Mouse (Mus musculus): ENCODE data around the gene Agk. TPM values are rescaled to one million over a fixed set of nuclear protein-coding genes. Genes with fewer than 3 reads are reported as not detected.
A peak's percentile ranks its signal among the peaks of the same experiment; 100 is the strongest.

Agk gene
- polyA plus RNA-seq (2021): 12.6 TPM

DNA sequence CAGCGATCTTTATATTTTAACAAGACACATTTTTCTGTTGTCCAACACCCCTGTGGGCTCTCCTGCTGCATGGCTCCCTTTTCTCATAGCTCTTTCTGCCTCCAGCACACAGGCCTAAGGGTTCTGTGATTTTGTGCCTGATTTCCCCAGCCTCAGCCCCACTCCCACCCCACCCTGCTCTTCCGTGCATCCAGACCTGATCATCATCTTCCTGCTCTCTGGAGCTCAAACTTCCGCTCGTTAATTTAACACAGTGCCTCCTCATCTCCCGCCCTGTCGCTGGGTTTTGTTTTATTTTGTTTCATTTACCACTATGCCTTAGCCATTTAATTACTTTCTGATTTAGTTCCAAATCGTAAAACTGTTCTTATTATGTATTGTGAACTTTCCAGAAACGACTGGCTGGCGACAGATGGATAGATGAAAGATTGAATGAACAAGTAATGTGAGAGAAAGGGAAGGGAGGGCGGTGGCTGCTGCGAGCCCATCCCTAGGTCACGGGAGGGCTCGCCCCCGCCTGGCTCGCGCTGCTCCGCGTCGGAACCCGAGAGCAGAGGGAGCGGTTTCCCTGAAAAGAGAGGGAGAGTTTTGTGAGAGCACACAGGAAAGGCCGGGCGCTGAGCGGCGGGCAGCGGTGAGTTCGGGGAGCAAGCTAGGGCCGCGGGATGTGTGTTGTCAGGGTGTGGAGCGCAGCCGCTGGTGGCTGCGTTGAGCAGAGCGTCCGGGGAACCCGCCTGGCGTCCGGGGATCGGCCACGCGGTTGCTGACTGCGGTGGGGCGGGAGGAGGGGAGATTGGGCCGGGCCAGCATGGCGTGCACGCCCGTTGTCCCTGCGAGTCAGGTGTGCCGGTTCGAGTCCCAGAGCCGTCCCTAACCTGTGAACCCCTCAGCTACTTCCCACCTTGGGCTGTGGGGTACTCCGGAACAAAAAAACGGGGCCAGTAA lies at the start of gene Agk:
Gene Agk (plus strand): TSS at position 276 of the 945 bp plus-strand sequence.
- in situ Hi-C loops (cut with MboI; ENCODE audit: low pct_unique_long_range_greater_than_20kb): loop anchor here (10.0 kb wide), 1 partner anchor 140 kb away; no protein-coding TSS in a partner anchor

DNA sequence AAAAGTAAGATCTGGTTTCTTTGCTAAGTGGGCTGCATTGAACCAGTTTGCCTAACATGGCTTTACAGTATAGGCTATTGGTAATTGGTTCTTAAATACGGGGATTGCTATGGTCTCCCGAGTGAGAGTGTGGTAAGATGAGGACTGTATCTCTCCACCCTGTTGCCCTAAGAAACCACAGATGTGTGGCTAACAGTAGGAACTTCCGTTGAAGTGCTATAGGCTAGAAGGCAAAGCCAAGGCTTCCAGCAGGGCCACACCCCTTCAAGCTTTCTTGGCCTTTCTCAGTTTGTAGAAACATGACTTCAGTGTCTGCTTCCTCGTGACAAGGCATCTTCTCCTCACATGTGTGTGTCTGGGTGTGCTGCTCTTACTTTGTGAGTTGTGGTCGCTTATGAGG lies 24.3 kb upstream of the Agk start:
- POLR2A ChIA-PET: no interaction called here
- peaks cover 18% of the 10 kb centered on the region for H3K27me3 ChIP-seq
- DNase-seq (ENCODE audit: low read depth, low spot score) (no peak), ATAC-seq (no peak)
- CTCF ChIA-PET: no interaction called here
- in situ Hi-C loops (cut with MboI; ENCODE audit: low pct_unique_long_range_greater_than_20kb): no loop called here
- TF ChIP-seq CTCF (IDR thresholded peaks at IDR 0.05): no peak

More for the DNA sequence above, at the start of gene Agk:
- ChIA-PET CTCF (interaction anchor here (1.3 kb wide), 1 partner anchor 22 kb away, joined by 4 read pairs; no protein-coding TSS in a partner anchor), POLR2A (no interaction called here)
- ATAC-seq (peak; percentile 99), DNase-seq (ENCODE audit: low read depth, low spot score) (peak; percentile 22)
- no peak for TF ChIP-seq CTCF (IDR thresholded peaks at IDR 0.05)
- peaks cover 6% of the 10 kb centered on the region for H3K27me3 ChIP-seq

DNA sequence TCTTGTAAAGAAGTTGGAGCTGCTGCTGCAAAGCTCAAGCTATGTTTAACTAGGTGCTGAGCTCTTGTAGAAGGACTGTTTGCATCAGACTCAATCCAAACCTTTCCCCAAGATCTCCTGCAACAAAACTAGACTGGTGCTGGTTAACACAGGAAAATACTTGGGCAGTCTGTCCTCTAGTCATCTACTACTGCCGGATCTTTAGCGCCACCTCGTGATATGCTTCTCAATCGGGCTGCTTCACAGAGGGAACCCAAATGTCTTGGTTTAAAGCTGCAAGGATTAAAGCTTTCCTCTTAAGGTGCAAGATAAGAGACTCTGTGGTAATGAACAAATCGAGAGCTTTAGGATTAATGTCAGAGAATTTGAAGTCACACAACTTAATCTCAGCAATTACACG lies 21.6 kb upstream of the Agk start:
- ATAC-seq (peak; percentile 83), DNase-seq (ENCODE audit: low read depth, low spot score) (peak; percentile 6)
- peak; percentile 81 for TF ChIP-seq CTCF (IDR thresholded peaks at IDR 0.05)
- in situ Hi-C loops (cut with MboI; ENCODE audit: low pct_unique_long_range_greater_than_20kb): no loop called here
- ChIA-PET CTCF (interaction anchor here (0.7 to 2.6 kb wide), 11 partner anchors 8 to 120 kb away, joined by 3 to 21 read pairs (median 3); no protein-coding TSS in a partner anchor), POLR2A (no interaction called here)
- H3K27me3 ChIP-seq: peaks cover 19% of the 10 kb centered on the region

DNA sequence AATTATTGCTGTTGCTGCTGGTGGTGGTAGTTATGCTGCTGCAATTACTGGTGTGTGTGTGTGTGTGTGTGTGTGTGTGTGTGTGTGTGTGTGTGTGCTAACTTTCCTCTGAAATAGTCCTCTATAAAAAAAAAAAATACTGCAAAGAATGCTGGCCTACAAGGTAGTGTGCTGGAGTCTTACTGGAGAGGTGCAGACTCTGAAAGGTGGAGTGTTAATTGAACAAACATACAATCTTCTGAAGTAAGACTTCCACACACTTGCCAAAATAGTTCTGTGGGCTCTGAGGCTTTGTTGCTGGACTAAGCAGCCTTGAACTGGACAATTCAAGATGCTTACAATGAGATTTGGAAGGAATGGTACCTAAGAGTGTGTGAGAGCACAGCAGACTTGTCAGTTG lies 20.0 kb upstream of the Agk start:
- no peak for TF ChIP-seq CTCF (IDR thresholded peaks at IDR 0.05)
- CTCF ChIA-PET: interaction anchor here (2.6 kb wide), 1 partner anchor 69 kb away, joined by 21 read pairs; no protein-coding TSS in a partner anchor
- in situ Hi-C loops (cut with MboI; ENCODE audit: low pct_unique_long_range_greater_than_20kb): no loop called here
- H3K27me3 ChIP-seq: peaks cover 10% of the 10 kb centered on the region
- ATAC-seq (no peak), DNase-seq (ENCODE audit: low read depth, low spot score) (no peak)
- POLR2A ChIA-PET: no interaction called here

DNA sequence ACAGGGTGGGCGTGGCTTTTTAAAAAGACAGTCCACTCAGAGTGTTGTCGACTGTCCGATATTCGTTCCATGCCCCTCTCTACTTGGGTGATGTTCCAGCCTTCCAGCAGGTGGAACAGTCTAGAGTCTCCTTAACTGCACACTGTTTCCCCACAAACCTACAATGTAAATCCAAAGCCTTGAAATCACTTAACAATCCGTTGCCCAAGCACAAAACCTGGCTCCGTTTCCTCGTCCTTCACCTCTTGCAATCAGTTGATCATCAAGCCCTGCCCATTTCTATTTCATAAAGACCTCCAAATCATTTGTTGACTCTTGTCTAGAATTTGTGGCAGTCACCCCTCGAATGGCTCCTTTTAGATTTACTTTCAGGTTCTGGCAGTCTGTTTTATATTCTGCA lies 1.4 kb downstream of the Agk start:
- no peaks in the 10 kb centered on the region for H3K27me3 ChIP-seq
- POLR2A ChIA-PET: no interaction called here
- in situ Hi-C loops (cut with MboI; ENCODE audit: low pct_unique_long_range_greater_than_20kb): loop anchor here (10.0 kb wide), 1 partner anchor 138 kb away; no protein-coding TSS in a partner anchor
- ATAC-seq (no peak), DNase-seq (ENCODE audit: low read depth, low spot score) (no peak)
- TF ChIP-seq CTCF (IDR thresholded peaks at IDR 0.05): no peak
- CTCF ChIA-PET: interaction anchor here (1.3 kb wide), 1 partner anchor 23 kb away, joined by 4 read pairs; no protein-coding TSS in a partner anchor

DNA sequence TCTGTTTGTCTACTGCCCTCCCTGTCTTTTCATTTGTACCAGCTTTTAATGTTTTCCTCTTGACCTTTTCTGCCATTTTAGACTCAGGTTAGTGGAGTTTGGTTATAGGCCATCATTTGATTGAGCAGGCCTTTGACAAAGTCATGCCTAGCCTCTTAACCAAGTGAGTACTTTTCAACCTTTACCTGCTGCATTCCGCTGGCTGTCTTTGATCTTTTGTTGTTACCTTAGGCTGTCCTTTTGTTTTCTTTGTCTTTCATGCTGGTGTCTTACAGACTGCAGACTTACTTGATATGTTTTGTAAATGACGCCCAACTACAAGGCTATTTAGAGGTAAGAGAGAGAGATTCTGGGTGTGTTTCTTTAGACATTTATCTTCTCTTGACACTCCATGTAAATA lies 8.5 kb downstream of the Agk start:
- DNase-seq (ENCODE audit: low read depth, low spot score): no peak
- CTCF ChIA-PET: no interaction called here
- POLR2A ChIA-PET: no interaction called here
- no peak for TF ChIP-seq CTCF (IDR thresholded peaks at IDR 0.05)
- no peak for ATAC-seq
- H3K27me3 ChIP-seq: no peaks in the 10 kb centered on the region
- in situ Hi-C loops (cut with MboI; ENCODE audit: low pct_unique_long_range_greater_than_20kb): no loop called here

DNA sequence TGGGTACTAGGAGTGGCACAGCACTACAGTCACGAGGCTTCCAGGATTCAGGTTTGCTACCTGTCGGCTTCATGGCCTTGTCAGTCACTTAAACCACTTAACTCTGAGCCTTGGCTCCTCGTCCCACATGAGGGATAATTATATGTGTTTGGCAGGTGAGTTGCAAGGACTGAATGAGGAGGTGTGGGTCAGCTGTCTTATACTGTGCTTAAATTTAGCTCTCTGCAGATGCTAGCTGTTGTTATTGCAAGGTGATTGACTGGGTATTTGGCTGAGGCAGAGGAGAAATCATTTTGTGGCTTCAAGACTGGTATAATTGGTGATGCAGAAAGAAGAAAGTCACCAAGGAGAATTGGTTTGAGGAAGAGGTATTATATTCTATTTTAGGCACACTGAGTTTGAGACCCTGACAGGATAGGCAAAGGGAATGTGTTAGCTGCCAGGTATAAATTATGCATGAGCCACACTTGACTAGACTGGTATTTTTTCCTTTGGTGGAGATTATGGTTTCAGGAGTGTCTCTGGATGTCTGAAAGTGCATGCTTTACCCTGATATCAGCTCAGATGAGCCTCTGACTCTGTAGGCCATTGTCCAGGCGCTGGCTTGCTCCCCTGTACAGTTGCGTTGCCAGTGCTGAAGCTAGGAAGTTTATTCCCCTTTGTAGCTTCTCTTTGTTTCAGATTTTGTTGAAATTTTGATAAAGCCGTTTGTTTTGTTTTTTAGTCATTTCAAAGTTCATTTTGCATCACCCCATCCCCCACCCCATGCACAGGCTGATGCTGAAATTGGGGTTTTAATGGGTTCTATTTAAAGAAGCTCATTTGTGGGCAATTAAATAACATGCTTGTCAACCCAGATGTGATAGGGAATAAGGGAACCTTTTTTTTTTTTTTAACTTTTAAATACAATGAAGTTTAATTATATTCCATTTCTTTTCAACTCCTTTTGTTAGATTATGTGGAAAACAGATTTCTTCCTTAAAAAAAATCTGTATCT lies 12.1 kb downstream of the Agk start:
- TF ChIP-seq CTCF (IDR thresholded peaks at IDR 0.05): no peak
- ATAC-seq: peak; percentile 84
- in situ Hi-C loops (cut with MboI; ENCODE audit: low pct_unique_long_range_greater_than_20kb): no loop called here
- POLR2A ChIA-PET: no interaction called here
- CTCF ChIA-PET: interaction anchor here (0.7 to 1.7 kb wide), 3 partner anchors 13 to 87 kb away, joined by 3 to 4 read pairs (median 3); no protein-coding TSS in a partner anchor
- no peaks in the 10 kb centered on the region for H3K27me3 ChIP-seq
- DNase-seq (ENCODE audit: low read depth, low spot score): no peak

DNA sequence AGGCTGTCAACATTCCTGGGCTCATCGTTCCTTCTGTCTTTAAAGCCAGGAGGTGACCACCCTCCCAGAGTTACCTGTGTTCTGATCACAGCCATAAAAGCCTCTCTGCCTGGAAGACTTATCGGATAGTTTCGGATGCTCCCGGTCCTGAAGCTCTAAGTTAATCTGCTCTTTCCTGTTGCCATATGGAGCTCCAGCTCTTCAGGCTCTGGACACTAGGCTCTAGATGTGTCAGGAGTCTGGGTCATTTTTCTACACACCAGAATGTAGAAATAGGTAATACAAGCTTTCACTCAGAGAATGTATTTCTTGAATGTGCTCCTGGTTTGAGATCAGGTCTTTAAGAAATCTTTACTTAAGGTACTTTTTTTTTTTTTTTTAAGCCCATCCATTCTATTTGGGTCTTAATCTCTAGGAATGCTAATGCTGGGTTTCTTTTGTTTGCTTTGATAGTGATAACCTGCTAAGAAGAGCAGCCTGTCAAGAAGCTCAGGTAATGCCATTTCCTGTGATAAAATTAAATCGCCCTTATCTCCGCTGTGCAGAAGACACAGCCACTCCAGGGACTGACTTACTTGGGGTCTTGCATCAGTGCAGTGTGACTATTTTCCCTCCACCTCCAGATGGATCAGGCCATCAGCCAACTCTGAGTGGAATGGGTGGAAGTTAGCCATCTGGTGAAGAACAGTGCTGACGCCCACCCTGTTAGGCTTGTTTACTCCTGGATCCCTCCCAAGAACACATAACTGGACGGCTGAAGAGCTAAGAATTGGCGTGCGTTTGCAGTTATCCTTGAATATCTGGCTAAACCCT lies 22.2 kb downstream of the Agk start:
- ChIA-PET POLR2A (interaction anchor here (0.7 kb wide), 1 partner anchor 791 kb away, joined by 3 read pairs; no protein-coding TSS in a partner anchor), CTCF (interaction anchor here (0.7 kb wide), 1 partner anchor 23 kb away, joined by 4 read pairs; no protein-coding TSS in a partner anchor)
- DNase-seq (ENCODE audit: low read depth, low spot score): no peak
- in situ Hi-C loops (cut with MboI; ENCODE audit: low pct_unique_long_range_greater_than_20kb): no loop called here
- no peaks in the 10 kb centered on the region for H3K27me3 ChIP-seq
- ATAC-seq: no peak
- no peak for TF ChIP-seq CTCF (IDR thresholded peaks at IDR 0.05)

DNA sequence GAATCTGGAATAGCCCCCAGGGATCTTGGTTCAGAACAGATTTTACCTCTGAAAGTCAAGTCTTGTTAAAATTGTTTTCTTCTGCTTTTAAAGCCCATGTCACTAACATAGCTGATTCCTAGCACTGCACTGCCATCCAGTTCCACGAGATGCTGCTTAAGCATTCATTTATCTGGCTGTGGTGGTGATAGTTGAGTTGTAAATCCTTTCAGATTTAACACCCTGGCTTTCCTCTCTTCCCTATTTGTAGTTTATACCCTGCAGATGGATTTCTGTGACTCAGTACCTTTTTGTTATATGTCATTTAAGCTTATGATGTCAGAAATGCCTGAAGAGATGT lies 22.8 kb downstream of the Agk start:
- ChIA-PET POLR2A (interaction anchor here (0.6 kb wide), 1 partner anchor 226 kb away, joined by 6 read pairs; no protein-coding TSS in a partner anchor), CTCF (no interaction called here)
- DNase-seq (ENCODE audit: low read depth, low spot score): no peak
- TF ChIP-seq CTCF (IDR thresholded peaks at IDR 0.05): no peak
- ATAC-seq: no peak
- no peaks in the 10 kb centered on the region for H3K27me3 ChIP-seq
- in situ Hi-C loops (cut with MboI; ENCODE audit: low pct_unique_long_range_greater_than_20kb): no loop called here

All from Patski (cell line).